ENCODE assay signal across 13 mouse cellular contexts in the genomic region with DNA sequence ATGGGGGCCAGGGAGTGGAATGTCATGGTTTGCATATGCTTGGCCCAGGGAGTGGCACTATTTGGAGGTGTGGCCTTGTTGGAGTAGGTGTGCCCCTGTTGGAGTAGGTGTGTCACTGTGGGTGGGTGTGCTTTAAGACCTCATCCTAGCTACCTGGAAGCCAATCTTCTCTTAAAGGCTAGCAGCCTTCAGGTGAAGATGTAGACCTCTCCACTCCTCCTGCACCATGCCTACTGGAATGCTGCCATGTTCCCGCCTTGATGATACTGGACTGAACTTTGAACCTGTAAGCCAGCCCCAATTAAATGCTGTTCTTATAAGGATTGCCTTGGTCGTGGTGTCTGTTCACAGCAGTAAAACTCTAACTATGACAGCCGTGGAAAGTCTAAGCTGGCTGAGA.
"Had no signal": no experiment of that assay in that cellular context is flagged by ENCODE, and none has a peak within 500 bp of the region (broad histone marks: within the 10 kb centered on the region; RNA-seq: fewer than 3 reads in every experiment).

No protein-coding gene starts in this region.

- H3K4me3 ChIP-seq: kidney, embryonic 15.5 days; layer of hippocampus, adult 2 months; limb, embryonic 10.5 days; limb, embryonic 13.5 days had no signal

- H3K4me1 ChIP-seq: limb, embryonic 10.5 days; limb, embryonic 13.5 days had no signal

- H3K9ac ChIP-seq: kidney, embryonic 15.5 days; limb, embryonic 13.5 days; liver, embryonic 14.5 days; liver, postnatal 0 days; lung, embryonic 14.5 days had no signal

- ATAC-seq: liver, postnatal 0 days had no signal

- H3K27me3 ChIP-seq: kidney, embryonic 15.5 days; limb, embryonic 13.5 days had no signal

- DNase-seq: liver; liver, postnatal 0 days; midbrain, embryonic 14.5 days; spleen, adult 18-20 months; thymus, adult 18-20 months; thymus, postnatal 4 days had no signal

- H3K27ac ChIP-seq: layer of hippocampus, adult 2 months; limb, embryonic 10.5 days; liver, embryonic 14.5 days had no signal

- H3K4me2 ChIP-seq: kidney, embryonic 15.5 days; limb, embryonic 13.5 days; lung, embryonic 14.5 days; midbrain, embryonic 11.5 days had no signal

- H3K36me3 ChIP-seq: kidney, embryonic 15.5 days; limb, embryonic 10.5 days; limb, embryonic 13.5 days had no signal

- H3K9me3 ChIP-seq: kidney, embryonic 15.5 days; limb, embryonic 10.5 days; limb, embryonic 13.5 days had no signal
